Mouse (Mus musculus) cerebellum, postnatal 36 days (tissue): Measurements from ENCODE around the gene Pigp.

Experiments
- DNase-seq, 2 experiments: peaks; one replicate each; pipeline ENCODE4 v3.0.0; 2021 to 2022; ENCODE audit warnings: mixed read lengths in 2 of 2

The Pigp gene

GRCm38 (mm10) chr16:94371301-94371931 lies at the start of gene Pigp:
Pigp (minus strand) TSS chr16:94371842.
- DNase-seq: peak; percentile 66 to 69

DNA sequence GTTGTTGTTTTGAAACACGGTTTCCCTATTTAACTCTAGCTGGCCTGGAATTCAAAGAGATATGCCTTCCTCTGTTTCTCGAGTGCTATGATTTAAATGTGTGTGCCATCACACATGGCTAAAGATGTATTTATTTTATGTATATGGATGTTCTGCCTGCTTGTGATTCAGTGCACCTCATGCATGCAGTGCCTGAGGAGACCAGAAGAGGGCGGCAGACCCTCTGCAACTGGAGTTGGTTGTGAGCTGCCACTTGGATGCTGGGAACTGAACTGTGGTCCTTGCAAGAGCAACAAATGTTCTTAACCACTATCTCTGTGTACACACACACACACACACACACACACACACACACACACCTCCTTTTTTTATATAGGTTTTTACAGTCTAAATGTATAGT lies 48.9 kb upstream of the Pigp start:
- no peak for DNase-seq

DNA sequence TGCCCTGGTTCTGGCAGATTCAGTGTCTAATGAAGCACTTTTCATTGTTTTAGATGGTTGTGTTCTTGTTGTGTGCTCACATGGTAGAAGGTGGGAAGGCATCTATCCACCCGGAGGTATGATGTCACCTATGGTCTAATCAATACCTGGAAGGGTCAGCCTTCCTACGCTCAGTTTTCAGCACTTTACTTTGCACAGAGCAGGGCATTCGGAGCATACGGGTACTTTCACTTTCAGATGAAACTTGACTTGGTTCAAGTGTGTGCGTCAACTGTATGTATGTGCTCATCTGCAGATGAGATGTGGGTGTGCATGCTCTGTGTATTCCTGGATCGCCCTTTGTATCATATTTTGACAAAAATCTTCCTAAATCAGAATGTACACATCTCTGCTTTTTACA lies 42.5 kb upstream of the Pigp start:
- DNase-seq: no peak

GRCm38 (mm10) chr16:94412760-94413159 lies 41.1 kb upstream of the Pigp start:
- no peak for DNase-seq

GRCm38 (mm10) chr16:94412198-94412597 lies 40.6 kb upstream of the Pigp start:
- no peak for DNase-seq

- no peak for DNase-seq
These were observed 39.6 kb upstream of the Pigp start for GRCm38 (mm10) chr16:94411287-94411686.

GRCm38 (mm10) chr16:94402185-94402584 lies 30.5 kb upstream of the Pigp start:
- DNase-seq: peak; percentile 46 to 50

DNA sequence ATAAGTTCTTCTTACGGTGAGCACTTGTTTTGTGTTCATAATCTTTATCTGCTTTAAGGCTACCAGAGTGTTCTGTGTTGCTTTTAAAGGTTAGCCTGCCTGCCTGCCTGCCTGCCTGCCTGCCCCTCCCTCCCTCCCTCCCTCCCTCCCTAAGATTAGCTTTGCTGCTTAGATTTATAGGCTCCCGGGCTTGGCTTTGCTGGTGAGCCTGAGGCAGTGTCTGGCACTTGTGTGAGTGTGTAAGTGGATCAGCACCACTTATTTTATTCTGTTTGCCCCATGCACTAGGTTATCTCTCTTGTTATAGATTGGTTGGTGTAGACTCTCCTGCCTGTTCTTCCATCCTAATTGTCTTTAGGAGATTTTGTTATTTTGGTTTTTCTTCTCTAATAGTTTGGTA lies 30.0 kb upstream of the Pigp start:
- DNase-seq: no peak

DNA sequence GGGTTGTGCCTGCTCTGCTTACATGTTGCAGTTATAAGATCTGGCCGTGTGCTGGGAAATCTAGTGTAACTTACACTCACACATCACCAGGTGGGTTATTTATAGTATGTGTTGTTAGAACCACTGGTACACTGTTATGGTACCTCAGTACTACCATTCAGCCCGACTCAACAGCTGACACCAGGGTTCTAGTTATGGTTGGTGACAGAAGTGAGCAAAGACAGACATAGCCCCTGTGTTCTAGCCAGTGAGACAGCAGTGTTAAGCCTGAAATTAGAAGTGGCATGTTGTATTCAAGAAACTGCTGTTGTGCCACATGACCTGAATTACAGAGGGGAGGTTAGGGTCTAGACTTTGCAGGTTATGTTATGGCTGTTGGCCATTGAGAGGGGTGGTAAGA lies 27.5 kb upstream of the Pigp start:
- DNase-seq: no peak

DNA sequence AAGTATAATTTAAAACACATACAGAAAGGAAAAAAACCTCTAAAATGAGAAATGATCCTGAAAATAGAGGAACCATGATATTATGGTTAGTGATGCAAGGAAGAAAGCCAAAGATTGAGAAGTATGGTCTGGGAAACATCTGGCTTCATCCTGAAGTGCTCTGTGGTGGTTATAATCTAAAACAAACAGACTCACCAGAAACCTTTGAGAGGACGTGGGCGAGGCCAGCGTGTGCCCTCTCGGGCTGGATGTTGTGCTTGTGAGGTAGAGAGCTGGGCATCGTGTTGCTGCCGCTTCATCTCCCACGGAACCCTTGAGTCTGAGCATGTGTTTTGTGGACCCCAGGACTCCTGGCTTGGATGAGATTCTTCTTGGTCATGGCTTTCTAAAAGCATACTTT lies 25.0 kb upstream of the Pigp start:
- no peak for DNase-seq

GRCm38 (mm10) chr16:94395051-94395450 lies 23.4 kb upstream of the Pigp start:
- peak; percentile 37 to 40 for DNase-seq

DNA sequence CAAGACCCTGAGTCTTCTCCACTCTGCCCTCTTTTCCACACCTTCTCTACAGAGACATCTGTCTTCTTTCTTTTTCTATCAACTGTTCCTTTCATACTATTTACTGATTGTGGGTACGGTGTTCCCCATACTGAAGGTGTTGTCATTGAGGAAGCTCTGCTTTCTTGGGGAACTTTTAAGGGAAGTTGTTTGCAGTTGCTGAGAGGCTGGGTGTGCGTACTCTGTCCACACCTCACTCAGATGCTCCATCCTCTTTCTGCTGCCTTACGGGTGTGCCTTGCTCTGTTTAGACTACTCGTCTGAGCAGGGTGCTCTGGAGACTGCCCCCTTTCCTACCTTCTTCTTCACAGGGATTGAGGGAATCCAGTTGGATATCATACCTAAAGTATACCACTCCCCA lies 20.7 kb upstream of the Pigp start:
- no peak for DNase-seq

DNA sequence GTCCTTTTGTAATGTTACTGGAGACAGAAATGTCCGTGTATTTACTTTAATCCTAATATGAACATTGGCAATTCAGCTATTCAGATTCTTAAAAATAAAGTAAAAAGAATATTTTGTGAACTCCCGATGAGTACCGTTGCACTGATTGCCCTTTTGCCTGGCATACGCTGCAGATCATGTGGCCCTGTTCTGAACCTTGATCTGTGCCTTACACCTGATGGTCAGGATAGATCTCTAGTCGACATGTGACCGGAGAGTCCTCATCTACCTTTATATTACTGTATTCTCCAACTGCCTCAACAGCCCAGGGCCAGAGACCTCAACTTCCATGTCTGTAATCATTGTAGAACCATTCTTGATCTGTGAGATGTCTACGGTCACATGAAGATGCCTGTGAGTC lies 16.0 kb upstream of the Pigp start:
- no peak for DNase-seq

- no peak for DNase-seq
These were observed 11.6 kb upstream of the Pigp start for GRCm38 (mm10) chr16:94383277-94383676.

DNA sequence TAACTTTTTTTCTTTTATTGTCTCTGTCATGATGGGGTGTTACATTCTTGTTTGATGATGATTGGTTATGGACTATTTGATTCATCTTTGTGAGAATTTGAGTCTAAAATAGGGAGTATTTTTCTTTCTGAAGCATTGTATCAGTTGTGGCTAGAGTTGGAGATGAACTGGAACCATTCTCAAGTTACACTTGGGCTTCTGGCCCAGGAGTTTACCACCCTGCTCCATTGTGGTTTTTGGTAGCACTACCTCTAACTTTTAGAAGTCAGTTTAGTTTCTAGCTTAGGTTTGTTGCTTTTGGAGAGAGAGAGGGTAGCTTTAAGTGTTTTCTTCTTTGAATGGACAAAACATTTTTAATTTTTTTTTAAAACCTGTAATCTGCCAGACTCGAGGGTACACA lies 7.7 kb upstream of the Pigp start:
- no peak for DNase-seq

- peak in 1 of 2 experiments; percentile 74 for DNase-seq
These were observed 734 bp downstream of the Pigp start for GRCm38 (mm10) chr16:94370915-94371300.

DNA sequence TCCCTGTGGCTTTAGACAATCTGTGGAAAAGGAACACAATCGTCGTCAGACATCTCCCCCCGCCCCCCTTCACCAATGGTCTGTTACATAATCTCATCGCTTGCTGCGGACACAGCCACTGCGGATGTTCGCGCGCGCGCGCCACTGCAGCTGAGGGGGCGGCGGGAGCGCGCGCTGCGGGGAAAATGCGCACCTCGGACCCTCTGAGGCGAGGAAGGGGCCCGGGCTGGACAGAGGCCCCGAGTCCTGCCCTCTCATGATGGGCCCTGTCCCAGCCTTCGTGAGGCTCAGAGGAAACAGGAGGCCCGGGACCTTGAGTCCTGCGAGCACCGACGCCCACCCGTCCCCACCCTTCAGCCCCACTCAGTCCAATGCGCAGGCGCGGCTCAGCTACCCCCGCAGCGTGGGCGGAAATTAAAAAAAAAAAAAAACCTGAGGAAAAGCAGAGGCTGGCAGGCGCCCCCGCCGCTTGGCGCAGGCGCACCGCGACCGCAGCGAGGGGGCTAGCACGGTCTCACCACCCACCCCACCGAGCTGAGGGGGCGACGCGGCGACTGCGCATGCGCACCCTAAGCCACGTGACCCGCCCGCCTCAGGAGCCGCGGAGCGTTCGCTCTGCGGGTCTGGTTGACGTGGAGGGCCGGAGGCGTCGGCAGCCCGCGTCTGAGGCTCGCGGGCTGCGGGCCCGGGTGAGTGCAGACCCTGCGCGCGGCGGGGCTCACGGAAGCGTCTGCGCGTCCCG lies 1.3 kb downstream of the Pigp start, which contains the start of gene Ttc3:
TSS of gene Ttc3 (plus strand) at position 446 of the 742 bp plus-strand sequence.
- DNase-seq: peak; percentile 96 to 98

DNA sequence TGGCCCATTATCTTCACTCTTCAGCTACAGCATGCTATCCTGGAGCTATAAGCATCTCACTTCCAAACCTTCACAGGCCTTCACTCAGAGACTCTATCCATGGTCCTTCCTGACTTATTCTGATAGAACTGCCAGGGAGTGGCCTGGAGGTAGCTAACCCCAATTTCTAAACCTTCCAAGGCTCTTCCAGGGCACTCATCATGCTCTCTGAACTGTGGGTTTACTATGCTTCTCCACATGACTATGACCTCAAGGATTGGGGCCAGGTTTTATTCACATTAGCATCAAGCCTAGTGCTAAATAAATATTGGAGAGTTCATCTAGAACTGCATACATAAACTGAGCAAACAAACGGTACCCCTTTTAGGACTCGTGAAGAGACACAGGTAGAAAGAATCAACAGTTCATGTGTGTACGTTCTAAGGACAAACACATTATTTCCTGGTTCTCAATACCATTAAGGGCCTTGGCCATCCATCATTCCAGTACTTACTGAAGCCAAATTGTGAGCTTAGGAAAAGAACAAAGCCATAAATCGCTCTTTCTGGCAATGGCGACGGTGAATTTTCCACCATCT lies 2.0 kb downstream of the Pigp start:
- DNase-seq: no peak

GRCm38 (mm10) chr16:94365435-94365834 lies 6.2 kb downstream of the Pigp start:
- no peak for DNase-seq

DNA sequence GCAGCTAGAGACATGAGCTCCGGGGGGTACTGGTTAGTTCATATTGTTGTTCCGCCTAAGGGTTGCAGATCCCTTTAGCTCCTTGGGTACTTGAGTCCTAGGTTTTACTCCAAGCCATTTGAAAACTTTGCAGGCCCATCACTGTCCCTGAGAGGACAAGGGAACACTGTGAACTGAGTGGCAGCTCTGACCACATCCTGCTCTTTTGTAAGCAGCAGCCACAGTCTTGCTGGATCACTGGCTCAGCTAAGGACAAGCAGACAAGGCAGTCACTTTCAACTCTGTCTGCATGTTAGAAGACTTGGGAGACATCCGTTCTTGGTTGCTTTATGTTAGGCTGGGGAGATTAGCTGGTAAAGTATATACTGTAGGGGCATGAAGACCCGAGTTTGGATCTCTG lies 7.8 kb downstream of the Pigp start:
- no peak for DNase-seq

- peak; percentile 52 for DNase-seq
These were observed 9.3 kb downstream of the Pigp start for GRCm38 (mm10) chr16:94362174-94362873.

- DNase-seq: no peak
These were observed 10.9 kb downstream of the Pigp start for GRCm38 (mm10) chr16:94360578-94361350.

GRCm38 (mm10) chr16:94358091-94358490 lies 13.6 kb downstream of the Pigp start:
- no peak for DNase-seq
